Mouse (Mus musculus) frontal cortex, postnatal 25 days (tissue): ENCODE results near the gene Hist1h3c.

ENCODE experiments used
- DNase-seq, 2 experiments: peaks; one replicate each; pipeline ENCODE4 v3.0.0; 2022; ENCODE audit warnings: low spot score in 2 of 2

Hist1h3c gene

GRCm38 (mm10) chr13:23757211-23757773 lies 11.9 kb upstream of the Hist1h3c start:
- no peak for DNase-seq

DNA sequence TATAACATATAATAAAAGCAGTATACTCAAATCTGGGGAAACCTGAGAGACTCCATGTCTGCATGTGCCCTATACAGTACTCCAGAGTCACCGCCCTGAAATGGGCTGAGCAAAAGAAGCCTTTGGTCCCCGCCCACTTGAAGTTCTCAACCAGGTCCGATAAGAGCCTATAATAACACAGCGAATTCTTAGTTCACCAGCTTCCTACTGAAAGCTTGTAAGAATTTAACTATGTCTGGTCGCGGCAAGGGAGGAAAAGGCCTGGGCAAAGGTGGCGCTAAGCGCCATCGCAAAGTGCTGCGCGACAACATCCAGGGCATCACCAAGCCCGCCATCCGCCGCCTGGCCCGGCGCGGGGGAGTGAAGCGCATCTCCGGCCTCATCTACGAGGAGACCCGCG lies 11.4 kb upstream of the Hist1h3c start, which contains the start of gene Hist1h4b:
Gene Hist1h4b (plus strand): TSS at position 224 of the 400 bp plus-strand sequence.
- peak; percentile 75 to 83 for DNase-seq

GRCm38 (mm10) chr13:23755000-23755399 lies 9.6 kb upstream of the Hist1h3c start:
- no peak for DNase-seq

DNA sequence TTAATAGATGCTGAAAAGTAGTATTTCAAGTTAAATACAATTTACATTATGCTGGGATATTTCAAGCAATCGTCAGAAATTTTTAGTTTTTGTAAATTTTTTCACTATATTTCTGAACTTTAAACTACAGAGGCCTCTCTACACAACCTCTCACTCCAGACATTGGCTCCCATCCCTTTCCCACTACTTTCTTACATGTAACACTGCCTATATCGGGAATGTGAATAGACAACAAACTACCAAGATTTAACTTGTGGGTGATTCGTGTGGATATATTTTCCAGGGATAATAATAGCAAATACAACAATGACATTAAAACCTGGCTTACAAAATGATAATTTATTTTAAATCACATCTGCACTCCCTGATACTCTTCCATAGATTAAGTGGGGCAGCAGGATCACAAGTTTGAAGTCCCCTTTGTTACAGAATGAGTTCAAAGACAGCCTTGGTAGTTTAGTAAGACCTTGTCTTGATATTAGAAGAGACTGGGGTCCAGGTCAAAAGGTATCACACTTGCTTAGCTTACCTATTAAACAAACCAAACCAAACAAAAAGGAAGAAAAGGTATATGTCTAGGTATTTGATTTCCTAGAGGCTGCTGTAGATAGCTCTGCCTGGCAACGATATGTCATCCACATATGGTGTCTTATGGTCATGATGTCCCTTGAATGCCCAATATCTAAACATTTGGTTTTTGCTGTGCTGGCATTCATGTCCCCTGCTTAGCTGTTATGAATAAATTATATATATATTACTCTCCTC lies 8.1 kb upstream of the Hist1h3c start:
- DNase-seq = no peak

DNA sequence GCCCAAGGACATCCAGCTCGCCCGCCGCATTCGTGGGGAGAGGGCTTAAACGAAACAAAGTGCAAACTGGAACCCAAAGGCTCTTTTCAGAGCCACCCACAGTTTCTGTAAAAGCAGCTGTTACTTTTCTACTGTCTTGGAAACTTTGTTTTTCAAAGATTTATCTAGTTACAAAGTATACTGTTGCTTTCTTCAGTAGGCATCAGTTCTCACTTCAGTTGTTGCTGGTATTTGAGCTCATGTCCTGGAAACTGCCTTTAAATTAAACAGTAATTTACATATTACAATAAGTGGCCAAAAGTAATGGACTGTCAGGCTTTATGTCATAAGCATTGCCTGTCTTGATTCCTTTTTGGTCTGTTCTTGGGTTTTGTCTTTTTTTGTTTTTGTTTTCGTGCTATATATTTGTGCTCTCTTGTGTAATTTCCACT lies 7.4 kb upstream of the Hist1h3c start:
- no peak for DNase-seq

GRCm38 (mm10) chr13:23752067-23752741 lies 6.8 kb upstream of the Hist1h3c start, which contains the start of gene Hist1h3b:
TSS of gene Hist1h3b (plus strand) at chr13:23752267.
- DNase-seq = peak; percentile 92 to 98

GRCm38 (mm10) chr13:23751478-23751956 lies 6.1 kb upstream of the Hist1h3c start:
- no peak for DNase-seq

GRCm38 (mm10) chr13:23750839-23751477 lies 5.6 kb upstream of the Hist1h3c start, which contains the start of gene Hist1h2ab:
TSS of gene Hist1h2ab (plus strand) at chr13:23751126.
- peak in 1 of 2 experiments; percentile 37 for DNase-seq

DNA sequence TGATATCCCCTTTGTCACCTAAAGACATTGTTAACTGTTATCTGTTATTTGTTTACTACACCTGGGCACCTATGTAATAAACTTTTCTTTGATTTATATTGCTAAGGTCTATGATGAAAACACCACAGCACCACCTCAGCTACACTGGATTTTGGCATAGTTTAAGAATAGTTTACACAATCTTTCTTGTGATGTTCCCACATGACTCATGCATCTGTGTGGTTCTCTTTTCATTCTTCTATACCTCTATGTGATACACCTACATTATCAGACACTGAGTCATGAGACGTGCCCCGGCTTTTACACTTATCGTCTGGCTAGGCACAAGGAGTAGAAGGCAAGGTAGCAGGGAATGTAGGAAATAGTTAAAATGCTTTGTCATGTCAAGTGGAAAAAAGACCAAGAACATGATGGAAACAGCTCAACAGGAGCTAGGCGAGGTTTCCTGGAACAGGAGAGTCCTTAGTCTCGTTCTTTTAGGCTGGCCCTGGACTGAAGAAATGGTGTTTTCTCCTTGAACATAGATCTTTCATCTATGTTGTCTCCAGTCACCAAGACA lies 4.2 kb upstream of the Hist1h3c start:
- no peak for DNase-seq

- no peak for DNase-seq
Measured at GRCm38 (mm10) chr13:23747892-23748288, 2.5 kb upstream of the Hist1h3c start.

- DNase-seq = no peak
Measured at GRCm38 (mm10) chr13:23747081-23747891, 1.9 kb upstream of the Hist1h3c start.

- peak; percentile 47 to 51 for DNase-seq
Measured at GRCm38 (mm10) chr13:23746201-23747080, 1.0 kb upstream of the Hist1h3c start, which contains the start of gene Hist1h2bb. TSS of gene Hist1h2bb (plus strand) at chr13:23746734.

GRCm38 (mm10) chr13:23744421-23745380 lies 701 bp downstream of the Hist1h3c start:
- no peak for DNase-seq

- DNase-seq = no peak
Measured at GRCm38 (mm10) chr13:23743963-23744362, 1.4 kb downstream of the Hist1h3c start.

DNA sequence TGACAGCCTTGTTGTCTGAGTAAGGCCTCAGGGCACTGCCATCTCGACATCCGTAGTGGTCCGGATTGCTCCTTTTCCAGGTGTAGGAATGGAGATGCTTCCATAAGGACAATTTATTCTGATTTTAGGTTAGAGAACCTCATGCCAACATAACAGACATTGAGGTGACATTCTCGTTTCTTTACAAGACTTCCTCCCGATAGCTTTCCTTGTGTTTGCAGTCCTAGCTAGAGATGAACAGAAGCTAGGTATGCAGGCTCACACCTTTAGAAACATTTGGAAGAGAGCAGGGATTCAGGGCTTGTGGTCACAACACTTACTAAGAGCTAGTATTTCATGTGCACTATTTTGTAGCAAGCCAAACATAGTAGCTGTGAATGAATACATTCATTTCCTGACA lies 2.2 kb downstream of the Hist1h3c start:
- no peak for DNase-seq

DNA sequence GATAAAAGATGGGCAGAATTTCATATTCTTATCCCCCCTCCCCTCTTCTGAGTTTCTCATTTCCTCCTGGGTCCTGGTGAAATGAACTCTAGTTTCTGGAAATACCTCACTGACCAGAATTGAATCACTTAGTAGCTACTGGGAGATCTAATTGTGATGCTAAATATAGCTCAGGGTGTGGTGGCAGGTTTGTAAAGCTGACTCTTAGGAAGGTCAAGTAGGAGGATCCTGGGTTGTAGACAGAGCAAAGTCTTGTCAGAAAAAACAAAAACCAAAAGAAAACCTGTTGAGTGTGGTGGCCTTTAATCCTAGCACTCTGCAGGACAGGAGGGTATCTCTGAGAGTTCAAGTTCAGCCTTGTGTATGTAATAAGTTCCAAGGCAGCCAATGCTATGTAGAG lies 3.4 kb downstream of the Hist1h3c start:
- no peak for DNase-seq

DNA sequence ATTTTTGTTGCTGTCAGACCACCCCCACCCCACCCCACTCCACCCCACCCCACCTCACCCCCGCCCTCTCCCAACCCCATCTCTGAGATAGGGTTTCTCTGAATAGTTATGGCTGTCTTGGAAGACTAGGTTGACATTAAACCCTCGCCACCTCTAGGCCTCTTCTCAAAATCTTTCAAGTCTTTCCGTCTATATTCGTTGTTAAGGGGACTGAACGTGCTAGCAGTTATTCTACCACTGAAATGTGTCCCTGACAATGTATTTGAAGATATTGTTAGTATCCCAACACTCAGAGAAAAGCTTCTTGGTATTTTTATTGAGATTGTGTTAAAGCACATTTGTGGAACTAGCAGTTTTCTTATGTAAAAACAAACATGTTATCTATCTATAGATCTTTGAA lies 4.5 kb downstream of the Hist1h3c start:
- no peak for DNase-seq

DNA sequence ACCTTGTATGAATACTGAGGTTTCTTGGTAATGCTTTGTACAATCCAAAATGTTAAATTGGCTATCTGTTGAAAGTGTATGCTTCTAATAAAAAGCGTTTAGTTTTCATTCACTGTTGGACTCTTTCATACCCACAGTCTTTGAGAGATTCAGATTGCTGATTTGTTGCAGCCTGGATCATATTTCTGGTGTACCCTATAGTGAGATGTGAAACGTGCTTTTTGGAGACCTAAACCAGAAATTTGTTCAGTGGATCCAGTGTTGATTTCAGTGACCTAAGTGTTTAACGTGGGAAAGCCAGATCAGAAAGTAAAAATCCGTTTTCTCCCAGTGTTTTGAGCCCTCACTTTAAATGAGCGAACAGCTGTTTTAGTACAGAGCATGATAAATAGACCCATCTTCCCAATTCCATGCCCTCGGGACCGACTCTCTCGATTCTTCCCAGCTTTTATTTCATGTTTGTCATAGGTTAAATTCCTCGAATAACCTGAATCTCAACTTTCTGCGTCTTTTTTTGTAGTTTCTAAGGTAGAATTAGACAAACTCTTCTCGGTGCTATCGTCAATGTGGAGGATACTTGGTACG lies 5.1 kb downstream of the Hist1h3c start:
- DNase-seq = no peak
